Mouse (Mus musculus) limb, embryonic 14.5 days (tissue): ENCODE measurements around the gene Zfp420. TPM values are rescaled to one million over a fixed set of nuclear protein-coding genes. Genes with fewer than 3 reads are reported as not detected.

Source experiments
- ATAC-seq: fragments of 200-750 bp; cut with Nextera tagmentation; 2 replicates; pipeline ENCODE4 v1.8.0; 2017; ENCODE audit warnings: low read depth, moderate number of reproducible peaks, moderate TSS enrichment; ENCODE audit not compliant: low FRiP score
- DNase-seq: peaks from one replicate; pipeline ENCODE4 v3.0.0-alpha.2; 2015; ENCODE audit warnings: low spot score
- H3K27ac ChIP-seq: fragments of 300-500 bp; sonication (generic); replicated peaks from 2 replicates; pipeline ENCODE4 v1.5.1; 2014; ENCODE audit warnings: low read depth, mild to moderate bottlenecking, low read length, moderate library complexity, mixed read lengths
- H3K27me3 ChIP-seq: fragments of 300-500 bp; sonication (generic); 2 replicates; pipeline ENCODE4 v1.6.1; 2014; ENCODE audit warnings: low read length, mixed read lengths; ENCODE audit not compliant: control insufficient read depth, insufficient read depth
- H3K36me3 ChIP-seq: fragments of 300-500 bp; sonication (generic); 2 replicates; pipeline ENCODE4 v1.6.1; 2014; ENCODE audit warnings: mild to moderate bottlenecking, low read length, moderate library complexity, mixed read lengths; ENCODE audit not compliant: control insufficient read depth, insufficient read depth
- H3K4me1 ChIP-seq: fragments of 300-500 bp; sonication (generic); 2 replicates; pipeline ENCODE4 v1.6.1; 2014; ENCODE audit warnings: antibody characterized with exemption, low read length, mixed read lengths; ENCODE audit not compliant: control insufficient read depth, insufficient read depth
- H3K4me2 ChIP-seq: fragments of 300-500 bp; sonication (generic); replicated peaks from 2 replicates; pipeline ENCODE4 v1.6.1; 2014; ENCODE audit warnings: low read depth, mild to moderate bottlenecking, low read length, moderate library complexity; ENCODE audit not compliant: severe bottlenecking
- H3K4me3 ChIP-seq: fragments of 300-500 bp; sonication (generic); replicated peaks from 2 replicates; pipeline ENCODE4 v1.5.1; 2014; ENCODE audit warnings: low read length
- H3K9ac ChIP-seq: fragments of 300-500 bp; sonication (generic); 2 replicates; pipeline ENCODE4 v1.6.1; 2014; ENCODE audit warnings: mild to moderate bottlenecking, low read depth, low read length, moderate library complexity; ENCODE audit not compliant: severe bottlenecking
- H3K9me3 ChIP-seq: fragments of 300-500 bp; sonication (generic); 2 replicates; pipeline ENCODE4 v1.6.1; 2016; ENCODE audit warnings: low read length; ENCODE audit not compliant: control insufficient read depth
- POLR2A ChIP-seq: fragments of 200-500 bp; IDR thresholded peaks from 2 replicates; pipeline ENCODE4 v1.8.0; 2012; ENCODE audit warnings: inconsistent platforms, mild to moderate bottlenecking, moderate library complexity, borderline replicate concordance; ENCODE audit not compliant: insufficient read depth, insufficient read length; ENCODE audit errors: extremely low read depth
- WGBS: fragments of 180-500 bp; shearing (Covaris S2); extraction: QIAGEN DNeasy Blood & Tissue Kit; methylation state at CpG from one replicate; pipeline ENCODE4 v1.1.7; 2014; 5-methylcytosine and 5-hydroxymethylcytosine counted together
- polyA plus RNA-seq, 2 experiments: library from polyadenylated mRNA; depleted of rRNA in 1 of 2; stranded (reverse) in 1 of 2; unstranded in 1 of 2; fragments of >200 nt; fragmentation: Nextera tagmentation in 1 of 2; extraction: Ambion mirVana in 1 of 2; gene quantifications; 2 replicates each; pipeline versions ENCODE4 v1.2.1 to v1.2.3; 2012 to 2014

Gene Zfp420
- polyA plus RNA-seq (2012; rRNA removed) (11.8 and 13.2 TPM in 2 replicates), polyA plus RNA-seq (2014; fragmentation: Nextera tagmentation; extraction: Ambion mirVana) (8.0 and 9.0 TPM in 2 replicates)

GRCm38 (mm10) chr7:29859532-29860517 is at the start of gene Zfp420:
Zfp420 (plus strand) TSS chr7:29859979.
- 6% methylated on average over 29 of the region's 32 CpGs for WGBS
- H3K4me1 ChIP-seq: peaks cover 6% of the 10 kb centered on the region
- H3K36me3 ChIP-seq: peaks cover 4% of the 10 kb centered on the region; the same call in 1 of the 2 replicates
- H3K4me3 ChIP-seq: peak within 1 kb of the TSS; percentile 53
- no peak within 1 kb of the TSS for H3K27ac ChIP-seq
- DNase-seq (peak; percentile 95), ATAC-seq (peak; percentile 98)
- H3K9me3 ChIP-seq: no peaks in the 10 kb centered on the region
- H3K27me3 ChIP-seq: no peaks in the 10 kb centered on the region
- peak; percentile 75; the same call in 1 of the 2 replicates for TF ChIP-seq POLR2A
- H3K4me2 ChIP-seq: peak within 1 kb of the TSS; percentile 80
- peak within 1 kb of the TSS; percentile 68 for H3K9ac ChIP-seq

DNA sequence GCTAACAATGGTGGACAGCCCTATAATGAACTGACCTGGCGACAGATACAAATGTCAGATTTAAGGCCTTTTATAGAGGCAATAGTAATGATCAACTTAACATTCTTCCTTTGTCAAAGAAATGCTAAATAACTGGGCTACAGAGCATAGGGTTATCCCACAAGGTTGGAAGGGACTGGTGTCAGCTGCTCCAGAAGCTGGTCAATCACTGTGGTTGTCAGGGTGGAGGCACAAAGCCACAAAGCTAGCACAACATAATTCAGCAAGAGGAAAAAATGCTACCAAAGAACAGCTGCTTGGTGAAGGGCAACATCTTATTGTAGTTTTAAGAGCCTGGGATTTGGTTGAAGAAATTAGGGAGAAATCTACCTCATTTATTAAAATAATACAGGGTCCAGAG is 47.5 kb upstream of the Zfp420 start:
- TF ChIP-seq POLR2A: no peak
- no peak for DNase-seq
- no peaks in the 10 kb centered on the region for H3K27me3 ChIP-seq
- 97% methylated on average over 1 of the region's 1 CpGs for WGBS
- H3K4me2 ChIP-seq: no peak overlapping the region
- no peak overlapping the region for H3K9ac ChIP-seq
- no peaks in the 10 kb centered on the region for H3K36me3 ChIP-seq
- ATAC-seq: no peak
- no peak overlapping the region for H3K27ac ChIP-seq
- peaks cover 10% of the 10 kb centered on the region for H3K4me1 ChIP-seq
- no peaks in the 10 kb centered on the region for H3K9me3 ChIP-seq
- H3K4me3 ChIP-seq: no peak overlapping the region

- TF ChIP-seq POLR2A: no peak
- H3K9me3 ChIP-seq: no peaks in the 10 kb centered on the region
- 92% methylated on average over 2 of the region's 2 CpGs for WGBS
- no peak overlapping the region for H3K27ac ChIP-seq
- DNase-seq (no peak), ATAC-seq (no peak)
- no peak overlapping the region for H3K9ac ChIP-seq
- H3K36me3 ChIP-seq: no peaks in the 10 kb centered on the region
- H3K4me3 ChIP-seq: no peak overlapping the region
- no peaks in the 10 kb centered on the region for H3K27me3 ChIP-seq
- H3K4me2 ChIP-seq: no peak overlapping the region
- H3K4me1 ChIP-seq: peaks cover 19% of the 10 kb centered on the region
Observed at GRCm38 (mm10) chr7:29814381-29814780, 45.4 kb upstream of the Zfp420 start.

DNA sequence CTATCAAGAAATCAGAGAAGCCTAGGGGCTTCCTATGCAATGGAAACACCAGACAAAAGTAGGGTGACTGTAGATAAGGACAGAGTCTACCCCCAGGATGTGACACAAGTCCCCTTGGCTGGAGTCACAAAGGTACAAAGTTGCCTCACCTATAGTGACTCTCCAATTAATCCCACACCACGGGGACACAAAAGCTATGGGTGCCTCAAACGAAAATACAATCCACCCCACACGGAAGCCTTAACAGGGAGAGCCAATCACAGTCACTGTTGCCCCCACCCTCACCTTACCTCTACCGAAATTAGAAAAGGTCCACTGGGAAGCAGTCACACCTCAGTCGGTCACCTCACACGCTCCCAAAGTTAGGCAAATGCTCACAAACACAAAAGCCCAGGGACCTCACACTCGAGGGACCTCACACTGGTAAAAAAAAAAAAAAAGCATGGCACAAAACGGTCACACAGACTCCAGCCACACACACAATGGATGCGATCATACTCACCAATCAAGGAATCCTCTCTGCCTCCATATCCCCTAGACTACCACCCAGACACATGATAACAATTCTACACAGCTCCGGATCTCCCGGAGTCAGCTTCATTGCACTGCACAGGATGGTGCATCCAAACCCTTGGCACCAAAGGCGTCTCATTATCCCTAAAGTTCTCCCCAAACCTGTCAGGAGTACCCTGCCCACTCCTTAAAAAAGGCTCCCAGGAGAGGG is 44.6 kb upstream of the Zfp420 start:
- DNase-seq: no peak
- Histone ChIP-seq H3K9ac (peak overlapping the region; percentile 72), H3K4me1 (peaks cover 21% of the 10 kb centered on the region), H3K27me3 (no peaks in the 10 kb centered on the region), H3K4me3 (peak overlapping the region; percentile 74), H3K4me2 (peak overlapping the region; percentile 70), H3K36me3 (no peaks in the 10 kb centered on the region), H3K9me3 (no peaks in the 10 kb centered on the region), H3K27ac (peak overlapping the region; percentile 38; the same call in 1 of the 2 replicates)
- 6% methylated on average over 12 of the region's 12 CpGs for WGBS
- ATAC-seq: peak; percentile 21
- no peak for TF ChIP-seq POLR2A

GRCm38 (mm10) chr7:29815910-29816429 is 43.8 kb upstream of the Zfp420 start, which contains the start of gene Zfp790:
Zfp790 (plus strand) TSS chr7:29816114.
- peak; percentile 97 for DNase-seq
- peak; percentile 94 for ATAC-seq
- Histone ChIP-seq H3K27ac (peak within 1 kb of the TSS; percentile 79), H3K36me3 (no peaks in the 10 kb centered on the region), H3K4me1 (peaks cover 21% of the 10 kb centered on the region), H3K9ac (peak within 1 kb of the TSS; percentile 76), H3K4me2 (peak within 1 kb of the TSS; percentile 70), H3K9me3 (no peaks in the 10 kb centered on the region), H3K4me3 (peak within 1 kb of the TSS; percentile 74), H3K27me3 (no peaks in the 10 kb centered on the region)
- under 1% methylated on average over 26 of the region's 26 CpGs for WGBS
- TF ChIP-seq POLR2A: peak; percentile 56; the same call in 1 of the 2 replicates
